Mouse (Mus musculus) ES-E14 (cell line): ENCODE measurements around the gene Fam186b.

ENCODE experiments used
- ZC3H11A ChIP-seq: IDR thresholded peaks from 2 replicates; pipeline ENCODE4 v1.6.1; 2012; ENCODE audit warnings: low read depth, mild to moderate bottlenecking, inconsistent platforms, low read length, borderline replicate concordance
- ZNF384 ChIP-seq: IDR thresholded peaks from 2 replicates; pipeline ENCODE4 v1.6.1; 2012; ENCODE audit warnings: low read depth, low read length, inconsistent platforms

DNA sequence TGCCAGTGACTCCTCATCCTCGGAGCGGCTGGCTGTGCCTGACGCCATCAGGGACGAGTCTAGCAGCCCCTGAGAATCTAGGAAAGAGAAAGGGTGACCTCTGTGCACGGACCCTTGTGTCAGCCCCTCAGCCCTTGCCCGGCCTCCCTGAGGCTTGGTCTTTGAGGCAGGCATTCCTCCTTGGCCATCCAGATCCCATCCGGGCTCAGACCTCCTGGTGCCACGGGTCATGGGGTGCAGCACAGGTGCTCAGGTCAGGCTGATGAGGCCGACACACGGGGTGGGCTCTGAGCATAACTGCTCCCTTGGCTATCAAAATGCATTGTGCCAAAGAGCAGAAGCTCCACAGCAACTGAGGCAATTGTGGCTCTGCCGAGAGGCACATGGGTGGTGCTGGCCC, 45.8 kb downstream of the Fam186b start:
- TF ChIP-seq ZC3H11A, result no peak
- no peak for TF ChIP-seq ZNF384
